Mouse (Mus musculus) heart, adult 2 months (tissue): ENCODE data around the gene Zfp266.

Experiments
- CTCF ChIP-seq: fragments of 200-600 bp; IDR thresholded peaks from 2 replicates; pipeline ENCODE4 v1.8.1; 2022; ENCODE audit warnings: antibody characterized with exemption, mild to moderate bottlenecking, moderate library complexity
- POLR2A ChIP-seq: fragments of 200-500 bp; IDR thresholded peaks from 2 replicates; pipeline ENCODE4 v1.6.1; 2011; ENCODE audit warnings: mild to moderate bottlenecking, low read depth, low read length, control low read depth; ENCODE audit not compliant: insufficient read depth

DNA sequence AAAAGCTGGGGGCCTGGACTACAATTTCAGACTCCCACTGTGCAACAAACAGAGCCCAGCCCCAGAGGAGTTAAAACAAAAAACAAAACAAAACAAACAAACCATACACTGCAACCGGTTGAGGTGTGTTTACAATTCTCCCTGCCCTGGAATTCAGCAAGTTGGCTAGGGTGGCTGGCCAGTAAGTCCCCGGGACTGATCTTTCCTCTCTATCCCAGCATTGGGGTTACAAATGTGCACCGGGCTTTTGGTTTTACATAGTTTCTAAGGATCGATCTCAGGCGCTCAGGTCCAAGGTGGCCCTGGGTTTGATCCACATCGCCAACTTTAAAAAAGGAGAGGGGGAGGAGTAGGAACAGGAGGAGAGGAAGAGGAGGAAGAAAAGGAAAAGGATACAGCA is 22.3 kb upstream of the Zfp266 start:
- TF ChIP-seq POLR2A (no peak), CTCF (no peak)
